Mouse (Mus musculus): ENCODE data around the gene Map3k5. TPM values are rescaled to one million over a fixed set of nuclear protein-coding genes. Genes with fewer than 3 reads are reported as not detected.

The Map3k5 gene
- polyA plus RNA-seq, 1 experiment, result 4.0 TPM

DNA sequence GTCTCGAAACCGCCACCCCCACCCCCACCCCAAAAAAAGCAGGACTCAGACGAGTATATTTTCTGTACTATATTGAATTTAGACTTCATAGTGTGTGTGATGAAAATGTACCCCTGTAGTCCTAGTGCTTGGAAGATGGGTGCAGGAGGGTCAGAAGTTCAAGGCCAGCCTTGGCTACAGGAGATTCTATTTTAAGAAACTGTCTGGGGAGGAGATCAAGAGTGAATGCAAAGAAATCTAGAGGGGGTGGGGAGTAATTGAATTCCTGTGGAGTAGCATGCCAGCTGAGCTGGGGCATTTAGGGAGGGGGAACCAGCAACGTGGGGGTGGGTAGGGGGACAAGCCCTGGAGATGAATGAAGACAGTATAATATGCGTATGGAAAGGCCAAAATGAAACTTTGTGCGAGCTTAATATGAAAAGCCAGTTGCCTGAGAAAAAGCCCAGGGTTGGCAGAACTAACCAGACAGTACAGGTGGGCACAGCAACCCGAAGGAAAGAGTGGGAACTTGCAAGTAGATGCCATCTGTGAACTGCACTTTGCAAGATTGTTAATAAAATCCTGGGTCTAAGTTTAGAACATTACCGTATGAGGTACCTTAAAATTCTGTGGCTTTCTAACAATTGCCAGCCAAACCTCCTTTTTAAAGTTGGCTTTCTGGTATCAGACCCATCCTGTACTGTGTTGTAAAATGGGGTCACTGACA is 222.9 kb downstream of the Map3k5 start:
- Histone ChIP-seq H3K27me3 (ENCODE audit: control insufficient read depth, insufficient read depth, low read length) (no peaks in the 10 kb centered on the region), H3K4me3 (ENCODE audit: extremely low read depth, insufficient read depth, insufficient read length) (no peak overlapping the region), H3K36me3 (ENCODE audit: control insufficient read depth, insufficient read depth, low read length) (no peaks in the 10 kb centered on the region), H3K4me1 (ENCODE audit: control insufficient read depth, insufficient read depth, insufficient read length) (no peaks in the 10 kb centered on the region), H3K27ac (ENCODE audit: insufficient read depth, low read length) (no peak overlapping the region)
- no peak for DNase-seq (ENCODE audit: low read depth in 1 of 2, low spot score in 2 of 2)
- WGBS, result 71% methylated on average over 8 of the region's 8 CpGs
- TF ChIP-seq CTCF (IDR thresholded peaks at IDR 0.05; ENCODE audit: extremely low read depth, insufficient read depth, insufficient read length, insufficient replicate concordance) (no peak), POLR2A (IDR thresholded peaks at IDR 0.05; ENCODE audit: low read depth, low read length) (no peak)

GRCm38 (mm10) chr10:20158756-20159155 is 224.5 kb downstream of the Map3k5 start:
- Histone ChIP-seq H3K27me3 (ENCODE audit: control insufficient read depth, insufficient read depth, low read length) (no peaks in the 10 kb centered on the region), H3K36me3 (ENCODE audit: control insufficient read depth, insufficient read depth, low read length) (no peaks in the 10 kb centered on the region), H3K4me1 (ENCODE audit: control insufficient read depth, insufficient read depth, insufficient read length) (no peaks in the 10 kb centered on the region), H3K4me3 (ENCODE audit: extremely low read depth, insufficient read depth, insufficient read length) (no peak overlapping the region), H3K27ac (ENCODE audit: insufficient read depth, low read length) (no peak overlapping the region)
- WGBS, result 47% methylated on average over 4 of the region's 4 CpGs
- no peak for TF ChIP-seq POLR2A (IDR thresholded peaks at IDR 0.05; ENCODE audit: low read depth, low read length)
- TF ChIP-seq CTCF (IDR thresholded peaks at IDR 0.05; ENCODE audit: extremely low read depth, insufficient read depth, insufficient read length, insufficient replicate concordance), result no peak
- DNase-seq (ENCODE audit: low read depth in 1 of 2, low spot score in 2 of 2), result no peak

DNA sequence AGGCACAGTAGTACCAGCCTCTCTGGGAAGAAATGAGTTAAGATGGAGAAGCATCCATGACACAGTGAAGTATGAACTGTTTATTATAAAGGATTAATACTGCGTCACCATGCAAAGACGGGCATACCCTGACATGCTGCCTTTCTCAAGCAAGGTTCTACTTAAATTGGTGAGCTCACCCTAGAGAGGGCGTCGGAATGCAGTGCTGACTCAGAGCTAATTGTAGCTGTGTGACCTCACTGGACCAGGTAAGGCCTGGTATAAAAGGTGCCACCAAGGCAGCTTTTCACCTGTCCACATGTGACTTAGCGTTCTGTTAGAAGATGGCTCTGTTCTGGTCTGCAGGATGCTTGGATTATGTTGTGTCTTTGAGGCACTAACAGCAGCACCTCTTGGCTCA is 225.0 kb downstream of the Map3k5 start:
- no peaks in the 10 kb centered on the region for H3K4me1 ChIP-seq (ENCODE audit: control insufficient read depth, insufficient read depth, insufficient read length)
- TF ChIP-seq CTCF (IDR thresholded peaks at IDR 0.05; ENCODE audit: extremely low read depth, insufficient read depth, insufficient read length, insufficient replicate concordance) (no peak), POLR2A (IDR thresholded peaks at IDR 0.05; ENCODE audit: low read depth, low read length) (no peak)

GRCm38 (mm10) chr10:20160914-20161313 is 226.6 kb downstream of the Map3k5 start:
- WGBS, result 79% methylated on average over 8 of the region's 8 CpGs
- TF ChIP-seq POLR2A (IDR thresholded peaks at IDR 0.05; ENCODE audit: low read depth, low read length), result no peak
- DNase-seq (ENCODE audit: low read depth in 1 of 2, low spot score in 2 of 2), result no peak
- Histone ChIP-seq H3K27me3 (ENCODE audit: control insufficient read depth, insufficient read depth, low read length) (no peaks in the 10 kb centered on the region), H3K36me3 (ENCODE audit: control insufficient read depth, insufficient read depth, low read length) (no peaks in the 10 kb centered on the region), H3K27ac (ENCODE audit: insufficient read depth, low read length) (no peak overlapping the region), H3K4me3 (ENCODE audit: extremely low read depth, insufficient read depth, insufficient read length) (no peak overlapping the region), H3K4me1 (ENCODE audit: control insufficient read depth, insufficient read depth, insufficient read length) (no peaks in the 10 kb centered on the region)

More for the DNA sequence above, 225.0 kb downstream of the Map3k5 start:
- H3K4me3 ChIP-seq (ENCODE audit: extremely low read depth, insufficient read depth, insufficient read length), result no peak overlapping the region
- no peaks in the 10 kb centered on the region for H3K27me3 ChIP-seq (ENCODE audit: control insufficient read depth, insufficient read depth, low read length)
- no peak for DNase-seq (ENCODE audit: low read depth in 1 of 2, low spot score in 2 of 2)
- H3K36me3 ChIP-seq (ENCODE audit: control insufficient read depth, insufficient read depth, low read length), result no peaks in the 10 kb centered on the region
- H3K27ac ChIP-seq (ENCODE audit: insufficient read depth, low read length), result no peak overlapping the region
- WGBS, result 95% methylated on average over 5 of the region's 5 CpGs

- WGBS, result 89% methylated on average over 5 of the region's 5 CpGs
Measured at GRCm38 (mm10) chr10:20164810-20165209, 230.5 kb downstream of the Map3k5 start.

DNA sequence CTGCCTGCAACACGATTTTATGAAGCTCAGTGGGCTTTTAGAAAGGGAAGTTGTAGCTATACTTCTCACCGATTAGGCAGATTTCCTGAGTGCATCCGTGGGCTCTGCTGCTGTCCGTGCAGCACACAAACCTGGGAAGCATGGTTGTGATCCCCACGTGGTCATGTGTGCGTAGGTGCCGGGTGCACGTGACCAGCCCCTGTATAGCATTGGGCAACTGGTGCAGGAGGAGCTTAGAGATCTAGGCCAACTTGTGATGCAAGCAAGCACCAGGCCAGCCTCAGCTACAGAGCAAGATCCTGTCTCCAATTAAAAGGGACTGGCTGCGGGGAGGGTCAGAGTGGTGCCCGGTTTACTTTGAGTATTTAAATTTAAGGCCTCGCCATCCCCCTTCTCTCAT is 232.5 kb downstream of the Map3k5 start:
- no peak for TF ChIP-seq CTCF (IDR thresholded peaks at IDR 0.05; ENCODE audit: extremely low read depth, insufficient read depth, insufficient read length, insufficient replicate concordance)
- TF ChIP-seq POLR2A (IDR thresholded peaks at IDR 0.05; ENCODE audit: low read depth, low read length), result no peak
- Histone ChIP-seq H3K36me3 (ENCODE audit: control insufficient read depth, insufficient read depth, low read length) (no peaks in the 10 kb centered on the region), H3K27me3 (ENCODE audit: control insufficient read depth, insufficient read depth, low read length) (no peaks in the 10 kb centered on the region), H3K4me1 (ENCODE audit: control insufficient read depth, insufficient read depth, insufficient read length) (no peaks in the 10 kb centered on the region), H3K4me3 (ENCODE audit: extremely low read depth, insufficient read depth, insufficient read length) (no peak overlapping the region), H3K27ac (ENCODE audit: insufficient read depth, low read length) (no peak overlapping the region)
- WGBS, result 32% methylated on average over 11 of the region's 11 CpGs
- DNase-seq (ENCODE audit: low read depth in 1 of 2, low spot score in 2 of 2), result no peak

More at GRCm38 (mm10) chr10:20164810-20165209, 230.5 kb downstream of the Map3k5 start:
- DNase-seq (ENCODE audit: low read depth in 1 of 2, low spot score in 2 of 2), result no peak
- H3K27me3 ChIP-seq (ENCODE audit: control insufficient read depth, insufficient read depth, low read length), result no peaks in the 10 kb centered on the region
- H3K27ac ChIP-seq (ENCODE audit: insufficient read depth, low read length), result no peak overlapping the region
- no peak for TF ChIP-seq POLR2A (IDR thresholded peaks at IDR 0.05; ENCODE audit: low read depth, low read length)
- no peak for TF ChIP-seq CTCF (IDR thresholded peaks at IDR 0.05; ENCODE audit: extremely low read depth, insufficient read depth, insufficient read length, insufficient replicate concordance)
- no peak overlapping the region for H3K4me3 ChIP-seq (ENCODE audit: extremely low read depth, insufficient read depth, insufficient read length)
- no peaks in the 10 kb centered on the region for H3K36me3 ChIP-seq (ENCODE audit: control insufficient read depth, insufficient read depth, low read length)
- H3K4me1 ChIP-seq (ENCODE audit: control insufficient read depth, insufficient read depth, insufficient read length), result no peaks in the 10 kb centered on the region

DNA sequence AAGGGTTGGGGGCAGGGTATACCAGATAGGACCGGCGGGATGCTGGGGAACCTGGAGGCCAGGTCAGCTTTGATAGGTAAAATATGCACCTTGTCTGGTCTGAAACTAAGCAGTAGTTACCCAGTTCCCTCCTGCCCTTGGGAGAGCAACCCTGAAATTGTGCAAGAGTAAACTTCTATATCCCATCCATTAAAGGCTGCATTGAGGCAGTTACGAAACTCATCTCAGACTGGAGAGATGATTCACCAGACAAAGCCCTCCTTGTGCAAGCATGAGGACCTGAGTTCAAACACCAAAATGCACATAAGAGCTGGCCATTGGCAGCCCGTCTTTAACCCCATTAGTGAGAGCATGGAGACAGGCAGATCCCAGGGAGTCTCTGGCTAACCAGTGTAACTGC is 233.2 kb downstream of the Map3k5 start:
- Histone ChIP-seq H3K4me3 (ENCODE audit: extremely low read depth, insufficient read depth, insufficient read length) (no peak overlapping the region), H3K4me1 (ENCODE audit: control insufficient read depth, insufficient read depth, insufficient read length) (no peaks in the 10 kb centered on the region), H3K27ac (ENCODE audit: insufficient read depth, low read length) (no peak overlapping the region), H3K36me3 (ENCODE audit: control insufficient read depth, insufficient read depth, low read length) (no peaks in the 10 kb centered on the region), H3K27me3 (ENCODE audit: control insufficient read depth, insufficient read depth, low read length) (no peaks in the 10 kb centered on the region)
- DNase-seq (ENCODE audit: low read depth in 1 of 2, low spot score in 2 of 2), result no peak
- 91% methylated on average over 4 of the region's 4 CpGs for WGBS
- TF ChIP-seq POLR2A (IDR thresholded peaks at IDR 0.05; ENCODE audit: low read depth, low read length), result no peak
- TF ChIP-seq CTCF (IDR thresholded peaks at IDR 0.05; ENCODE audit: extremely low read depth, insufficient read depth, insufficient read length, insufficient replicate concordance), result no peak

Measured in spleen, adult 2 months (tissue).